Mouse (Mus musculus) urinary bladder, postnatal 36 days (tissue): ENCODE results near the gene Ube2g2.

ENCODE experiments used
- DNase-seq, 2 experiments: peaks; one replicate each; pipeline ENCODE4 v3.0.0; 2022; ENCODE audit warnings: low spot score in 2 of 2, mixed read lengths in 1 of 2

Gene Ube2g2

GRCm38 (mm10) chr10:77622055-77622988, at the start of gene Ube2g2:
TSS of gene Ube2g2 (plus strand) at chr10:77622275.
- DNase-seq = peak; percentile 91 to 92

GRCm38 (mm10) chr10:77573162-77573561, 48.9 kb upstream of the Ube2g2 start:
- no peak for DNase-seq

- no peak for DNase-seq
Measured at GRCm38 (mm10) chr10:77580027-77580920, 41.8 kb upstream of the Ube2g2 start.

- no peak for DNase-seq
Measured at GRCm38 (mm10) chr10:77581023-77581407, 41.1 kb upstream of the Ube2g2 start.

GRCm38 (mm10) chr10:77581408-77582284, 40.4 kb upstream of the Ube2g2 start, which contains the start of gene Pttg1ip:
TSS of gene Pttg1ip (plus strand) at chr10:77581720.
- DNase-seq = peak; percentile 88 to 94

- DNase-seq = no peak
Measured at GRCm38 (mm10) chr10:77582285-77582618, 39.8 kb upstream of the Ube2g2 start.

GRCm38 (mm10) chr10:77583795-77584422, 38.2 kb upstream of the Ube2g2 start:
- no peak for DNase-seq

GRCm38 (mm10) chr10:77586637-77587036, 35.4 kb upstream of the Ube2g2 start:
- DNase-seq = no peak

- DNase-seq = no peak
Measured at GRCm38 (mm10) chr10:77587091-77587775, 34.8 kb upstream of the Ube2g2 start.

GRCm38 (mm10) chr10:77588036-77588435, 34.0 kb upstream of the Ube2g2 start:
- no peak for DNase-seq

GRCm38 (mm10) chr10:77589117-77589516, 33.0 kb upstream of the Ube2g2 start:
- no peak for DNase-seq

GRCm38 (mm10) chr10:77589749-77590148, 32.3 kb upstream of the Ube2g2 start:
- no peak for DNase-seq

GRCm38 (mm10) chr10:77590812-77591211, 31.3 kb upstream of the Ube2g2 start:
- peak; percentile 39 to 63 for DNase-seq

- DNase-seq = no peak
Measured at GRCm38 (mm10) chr10:77591546-77591945, 30.5 kb upstream of the Ube2g2 start.

- DNase-seq = no peak
Measured at GRCm38 (mm10) chr10:77596060-77596459, 26.0 kb upstream of the Ube2g2 start.

GRCm38 (mm10) chr10:77603021-77603420, 19.1 kb upstream of the Ube2g2 start:
- DNase-seq = no peak

GRCm38 (mm10) chr10:77604111-77604510, 18.0 kb upstream of the Ube2g2 start:
- no peak for DNase-seq

- no peak for DNase-seq
Measured at GRCm38 (mm10) chr10:77604958-77605357, 17.1 kb upstream of the Ube2g2 start.

- no peak for DNase-seq
Measured at GRCm38 (mm10) chr10:77605368-77605767, 16.7 kb upstream of the Ube2g2 start.
